Mouse (Mus musculus) liver, embryonic 16.5 days (tissue): ENCODE data around the gene Gse1. TPM values are rescaled to one million over a fixed set of nuclear protein-coding genes. Genes with fewer than 3 reads are reported as not detected.

Source experiments
- ATAC-seq: fragments of 200-750 bp; cut with Nextera tagmentation; 2 replicates; pipeline ENCODE4 v1.8.0; 2017; ENCODE audit warnings: low read depth, mild to moderate bottlenecking, moderate number of reproducible peaks, moderate library complexity
- H3K27ac ChIP-seq: fragments of 300-500 bp; sonication (generic); 2 replicates; pipeline ENCODE4 v1.5.1; 2014; ENCODE audit warnings: mild to moderate bottlenecking, low read length
- H3K27me3 ChIP-seq: fragments of 300-500 bp; sonication (generic); 2 replicates; pipeline ENCODE4 v1.6.1; 2014; ENCODE audit warnings: low read depth, low read length, mixed read lengths; ENCODE audit not compliant: control insufficient read depth, insufficient read depth
- H3K36me3 ChIP-seq: fragments of 300-500 bp; sonication (generic); 2 replicates; pipeline ENCODE4 v1.6.1; 2014; ENCODE audit warnings: mild to moderate bottlenecking; ENCODE audit not compliant: control insufficient read depth, insufficient read depth
- H3K4me1 ChIP-seq: fragments of 300-500 bp; sonication (generic); 2 replicates; pipeline ENCODE4 v1.6.1; 2014; ENCODE audit warnings: low read depth, low read length, mixed read lengths; ENCODE audit not compliant: control insufficient read depth
- H3K4me2 ChIP-seq: fragments of 300-500 bp; sonication (generic); 2 replicates; pipeline ENCODE4 v1.6.1; 2014; ENCODE audit warnings: low read depth, low read length, mixed read lengths
- H3K4me3 ChIP-seq: fragments of 300-500 bp; sonication (generic); 2 replicates; pipeline ENCODE4 v1.5.1; 2014; ENCODE audit warnings: low read depth, mild to moderate bottlenecking, low read length
- H3K9ac ChIP-seq: fragments of 300-500 bp; sonication (generic); 2 replicates; pipeline ENCODE4 v1.6.1; 2014; ENCODE audit warnings: low read depth, low read length
- H3K9me3 ChIP-seq: fragments of 300-500 bp; sonication (generic); replicated peaks from 2 replicates; pipeline ENCODE4 v1.6.1; 2016; ENCODE audit warnings: low read length; ENCODE audit not compliant: control insufficient read depth
- WGBS: fragments of 180-500 bp; shearing (Covaris S2); extraction: QIAGEN DNeasy Blood & Tissue Kit; methylation state at CpG from one replicate; pipeline ENCODE4 v1.1.7; 2014; ENCODE audit not compliant: insufficient replicate concordance; 5-methylcytosine and 5-hydroxymethylcytosine counted together
- polyA plus RNA-seq: library from polyadenylated mRNA; unstranded; fragments of >200 nt; fragmentation: Nextera tagmentation; extraction: Ambion mirVana; gene quantifications from 2 replicates; pipeline ENCODE4 v1.2.1, GENCODE M21; 2015

Gene Gse1
- polyA plus RNA-seq, 1 experiment from 2014 or later, result 9.5 TPM

GRCm38 (mm10) chr8:120305800-120306385 is 77.6 kb downstream of the Gse1 start:
- Histone ChIP-seq H3K27me3 (peaks cover 15% of the 10 kb centered on the region), H3K9me3 (no peaks in the 10 kb centered on the region), H3K4me3 (no peak overlapping the region), H3K4me2 (no peak overlapping the region), H3K27ac (no peak overlapping the region), H3K9ac (no peak overlapping the region), H3K4me1 (no peaks in the 10 kb centered on the region; the same call in none of the 2 replicates), H3K36me3 (no peaks in the 10 kb centered on the region)
- WGBS, result 73% methylated on average over 10 of the region's 10 CpGs
- ATAC-seq, result no peak

GRCm38 (mm10) chr8:120307103-120307502 is 78.8 kb downstream of the Gse1 start:
- Histone ChIP-seq H3K4me2 (no peak overlapping the region), H3K27me3 (peaks cover 15% of the 10 kb centered on the region), H3K4me3 (no peak overlapping the region), H3K9ac (no peak overlapping the region), H3K9me3 (no peaks in the 10 kb centered on the region), H3K27ac (no peak overlapping the region), H3K4me1 (no peaks in the 10 kb centered on the region; the same call in 1 of the 2 replicates), H3K36me3 (no peaks in the 10 kb centered on the region)
- no peak for ATAC-seq
- WGBS, result 8% methylated on average over 16 of the region's 16 CpGs

- H3K4me3 ChIP-seq, result no peak overlapping the region
- no peak overlapping the region for H3K9ac ChIP-seq
- 42% methylated on average over 11 of the region's 11 CpGs for WGBS
- no peaks in the 10 kb centered on the region for H3K36me3 ChIP-seq
- H3K9me3 ChIP-seq, result no peaks in the 10 kb centered on the region
- H3K27ac ChIP-seq, result no peak overlapping the region
- no peak for ATAC-seq
- H3K27me3 ChIP-seq, result peaks cover 15% of the 10 kb centered on the region
- no peaks in the 10 kb centered on the region; the same call in 1 of the 2 replicates for H3K4me1 ChIP-seq
- H3K4me2 ChIP-seq, result no peak overlapping the region
Observed at GRCm38 (mm10) chr8:120307528-120307927, 79.3 kb downstream of the Gse1 start.

DNA sequence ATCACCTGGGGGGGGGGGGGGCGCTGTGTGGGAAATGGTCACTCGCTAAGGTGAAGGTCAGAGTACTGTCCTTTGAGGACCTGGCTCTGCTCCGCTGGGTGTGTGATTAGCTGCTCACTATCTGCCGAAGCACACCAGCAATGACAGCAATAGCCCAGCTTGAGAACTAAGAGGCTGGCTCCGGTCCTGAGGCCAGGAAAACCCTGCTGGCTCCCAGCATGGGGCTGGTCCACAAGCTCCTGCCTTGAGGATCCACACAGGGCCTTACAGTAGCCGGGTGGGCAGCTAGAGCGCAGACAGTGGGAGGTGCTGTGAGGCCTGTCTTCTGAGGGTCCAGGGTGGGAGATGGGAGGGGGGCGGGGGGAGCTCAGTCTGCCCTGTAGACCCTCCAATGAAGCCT is 79.9 kb downstream of the Gse1 start:
- peaks cover 15% of the 10 kb centered on the region for H3K27me3 ChIP-seq
- WGBS, result 62% methylated on average over 8 of the region's 8 CpGs
- no peak overlapping the region for H3K27ac ChIP-seq
- no peaks in the 10 kb centered on the region for H3K36me3 ChIP-seq
- H3K4me2 ChIP-seq, result no peak overlapping the region
- no peak overlapping the region for H3K4me3 ChIP-seq
- no peaks in the 10 kb centered on the region for H3K9me3 ChIP-seq
- ATAC-seq, result no peak
- H3K4me1 ChIP-seq, result no peaks in the 10 kb centered on the region; the same call in 1 of the 2 replicates
- H3K9ac ChIP-seq, result no peak overlapping the region

DNA sequence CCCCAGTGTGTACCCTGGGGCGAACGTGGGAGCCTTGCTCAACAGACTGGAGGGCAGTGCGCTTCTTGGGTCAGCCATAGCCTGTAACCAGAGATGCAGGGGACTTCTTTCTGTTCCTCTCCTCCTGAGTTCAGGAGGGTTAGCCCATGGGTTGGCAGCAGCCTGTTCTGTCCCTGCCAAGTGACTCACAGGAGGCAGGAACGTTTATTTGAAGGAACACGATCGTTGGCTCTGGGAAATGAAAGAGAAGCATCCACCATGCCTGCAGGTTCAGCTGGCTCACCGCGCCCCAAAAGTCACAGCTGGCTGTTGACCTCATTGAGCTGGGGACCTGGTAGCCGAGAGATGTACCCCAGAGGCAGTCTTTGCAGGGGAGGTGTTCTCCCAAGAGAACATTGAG is 80.3 kb downstream of the Gse1 start:
- Histone ChIP-seq H3K9ac (no peak overlapping the region), H3K36me3 (no peaks in the 10 kb centered on the region), H3K27me3 (peaks cover 15% of the 10 kb centered on the region), H3K27ac (no peak overlapping the region), H3K4me1 (no peaks in the 10 kb centered on the region; the same call in 1 of the 2 replicates), H3K4me2 (no peak overlapping the region), H3K9me3 (no peaks in the 10 kb centered on the region), H3K4me3 (no peak overlapping the region)
- ATAC-seq, result no peak
- WGBS, result 75% methylated on average over 9 of the region's 9 CpGs

DNA sequence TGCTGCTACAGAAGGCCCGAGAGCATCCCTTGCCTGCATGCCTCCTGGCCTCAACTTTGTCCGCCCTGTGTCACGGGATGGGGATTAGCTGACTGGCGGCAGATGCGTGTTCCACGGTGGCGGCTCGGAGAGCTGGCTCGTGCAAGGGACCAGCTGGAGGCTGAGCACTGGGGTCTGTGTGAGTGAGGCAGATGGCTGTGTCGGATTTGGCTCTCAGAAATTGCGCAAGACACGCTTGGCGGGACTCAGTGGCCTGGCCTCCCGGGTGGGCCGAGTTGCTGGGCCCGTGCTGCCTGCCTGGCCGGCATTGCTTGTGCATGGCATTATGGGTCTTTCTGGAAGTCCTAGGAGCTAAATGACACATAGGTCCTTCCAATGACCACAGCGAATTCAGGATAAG is 81.1 kb downstream of the Gse1 start:
- no peak overlapping the region for H3K4me3 ChIP-seq
- H3K4me1 ChIP-seq, result no peaks in the 10 kb centered on the region; the same call in 1 of the 2 replicates
- no peak overlapping the region for H3K27ac ChIP-seq
- no peak for ATAC-seq
- H3K27me3 ChIP-seq, result peaks cover 15% of the 10 kb centered on the region
- 66% methylated on average over 18 of the region's 18 CpGs for WGBS
- H3K4me2 ChIP-seq, result no peak overlapping the region
- no peaks in the 10 kb centered on the region for H3K36me3 ChIP-seq
- H3K9ac ChIP-seq, result no peak overlapping the region
- H3K9me3 ChIP-seq, result no peaks in the 10 kb centered on the region

GRCm38 (mm10) chr8:120310063-120310462 is 81.8 kb downstream of the Gse1 start:
- no peaks in the 10 kb centered on the region for H3K36me3 ChIP-seq
- no peaks in the 10 kb centered on the region for H3K9me3 ChIP-seq
- WGBS, result 59% methylated on average over 5 of the region's 5 CpGs
- H3K4me2 ChIP-seq, result no peak overlapping the region
- H3K4me1 ChIP-seq, result no peaks in the 10 kb centered on the region; the same call in 1 of the 2 replicates
- peaks cover 15% of the 10 kb centered on the region for H3K27me3 ChIP-seq
- ATAC-seq, result no peak
- no peak overlapping the region for H3K9ac ChIP-seq
- H3K27ac ChIP-seq, result no peak overlapping the region
- no peak overlapping the region for H3K4me3 ChIP-seq

DNA sequence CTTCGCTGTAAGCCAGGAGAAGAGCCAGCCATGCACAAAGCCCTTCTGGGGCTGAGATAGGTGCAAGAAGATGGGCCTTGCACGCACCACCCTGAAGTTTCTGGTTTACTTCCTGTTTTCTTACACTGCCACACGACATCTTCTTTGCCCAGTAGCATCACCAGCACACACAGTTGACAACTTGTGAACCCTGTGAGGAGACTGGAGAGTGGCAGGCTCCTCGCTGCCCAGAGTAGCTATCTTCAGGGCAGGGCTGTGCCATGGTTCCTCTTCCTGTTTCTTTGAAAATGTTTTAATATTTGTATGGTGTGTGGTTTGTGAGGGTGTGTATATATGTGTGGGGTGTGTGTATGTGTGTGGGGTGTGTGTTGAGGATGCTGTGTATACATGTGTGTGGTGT is 84.2 kb downstream of the Gse1 start:
- no peak for ATAC-seq
- Histone ChIP-seq H3K4me2 (no peak overlapping the region), H3K9ac (no peak overlapping the region), H3K4me3 (no peak overlapping the region), H3K9me3 (no peaks in the 10 kb centered on the region), H3K27me3 (peaks cover 9% of the 10 kb centered on the region), H3K27ac (no peak overlapping the region), H3K36me3 (no peaks in the 10 kb centered on the region), H3K4me1 (no peaks in the 10 kb centered on the region)
- 35% methylated on average over 4 of the region's 4 CpGs for WGBS

GRCm38 (mm10) chr8:120313674-120314073 is 85.4 kb downstream of the Gse1 start:
- H3K36me3 ChIP-seq, result no peaks in the 10 kb centered on the region
- WGBS, result 73% methylated on average over 3 of the region's 3 CpGs
- H3K9me3 ChIP-seq, result no peaks in the 10 kb centered on the region
- H3K27ac ChIP-seq, result no peak overlapping the region
- no peak overlapping the region for H3K9ac ChIP-seq
- no peaks in the 10 kb centered on the region for H3K4me1 ChIP-seq
- H3K4me2 ChIP-seq, result no peak overlapping the region
- no peak overlapping the region for H3K4me3 ChIP-seq
- H3K27me3 ChIP-seq, result peaks cover 3% of the 10 kb centered on the region
- no peak for ATAC-seq
